Mouse (Mus musculus) ES-Bruce4 (cell line): ENCODE data around the gene Banf1.

ENCODE experiments used
- CTCF ChIP-seq: IDR thresholded peaks from one replicate; pipeline ENCODE4 v1.8.1; 2011; ENCODE audit warnings: low read depth, low read length
- EP300 ChIP-seq: IDR thresholded peaks from 2 replicates; pipeline ENCODE4 v1.6.1; 2011; ENCODE audit warnings: low read depth, low read length; ENCODE audit not compliant: insufficient read depth
- POLR2A ChIP-seq: IDR thresholded peaks from one replicate; pipeline ENCODE4 v1.8.1; 2011; ENCODE audit warnings: low read length; ENCODE audit not compliant: insufficient read depth

DNA sequence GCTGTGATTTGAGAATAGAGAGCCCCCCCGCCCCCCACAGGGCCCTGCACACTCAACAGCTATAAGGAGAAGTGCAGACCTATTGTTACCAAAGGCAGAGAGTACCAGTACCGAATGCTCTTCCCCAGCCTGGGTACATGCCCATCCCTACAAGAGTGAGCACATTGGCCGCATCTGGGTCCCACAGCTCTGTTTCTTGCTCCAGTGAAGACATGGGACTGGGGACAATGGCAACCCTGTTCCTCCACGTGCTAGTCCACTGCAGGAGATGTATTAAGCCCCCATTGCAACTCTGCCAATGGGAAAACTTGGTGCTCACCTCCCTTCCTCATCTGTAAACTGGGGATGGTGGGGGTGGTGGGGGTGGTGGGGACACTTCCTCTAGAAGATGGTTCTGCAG, 46.9 kb upstream of the Banf1 start:
- TF ChIP-seq CTCF (no peak), EP300 (no peak), POLR2A (no peak)
